Mouse (Mus musculus) left cerebral cortex, adult 8-10 months (tissue): ENCODE data around the gene Tysnd1. TPM values are rescaled to one million over a fixed set of nuclear protein-coding genes. Genes with fewer than 3 reads are reported as not detected.

Experiments used
- DNase-seq, 2 experiments: peaks; one replicate each; pipeline ENCODE4 v3.0.0; 2022; ENCODE audit warnings: low spot score in 2 of 2
- total RNA-seq, 4 experiments: library from RNA; stranded (reverse); gene quantifications; 2 replicates each; pipeline ENCODE4 v1.2.4; 2022

Gene Tysnd1
- total RNA-seq, 4 experiments from 2014 or later: 18.4 to 23.4 (median 20.7) TPM

DNA sequence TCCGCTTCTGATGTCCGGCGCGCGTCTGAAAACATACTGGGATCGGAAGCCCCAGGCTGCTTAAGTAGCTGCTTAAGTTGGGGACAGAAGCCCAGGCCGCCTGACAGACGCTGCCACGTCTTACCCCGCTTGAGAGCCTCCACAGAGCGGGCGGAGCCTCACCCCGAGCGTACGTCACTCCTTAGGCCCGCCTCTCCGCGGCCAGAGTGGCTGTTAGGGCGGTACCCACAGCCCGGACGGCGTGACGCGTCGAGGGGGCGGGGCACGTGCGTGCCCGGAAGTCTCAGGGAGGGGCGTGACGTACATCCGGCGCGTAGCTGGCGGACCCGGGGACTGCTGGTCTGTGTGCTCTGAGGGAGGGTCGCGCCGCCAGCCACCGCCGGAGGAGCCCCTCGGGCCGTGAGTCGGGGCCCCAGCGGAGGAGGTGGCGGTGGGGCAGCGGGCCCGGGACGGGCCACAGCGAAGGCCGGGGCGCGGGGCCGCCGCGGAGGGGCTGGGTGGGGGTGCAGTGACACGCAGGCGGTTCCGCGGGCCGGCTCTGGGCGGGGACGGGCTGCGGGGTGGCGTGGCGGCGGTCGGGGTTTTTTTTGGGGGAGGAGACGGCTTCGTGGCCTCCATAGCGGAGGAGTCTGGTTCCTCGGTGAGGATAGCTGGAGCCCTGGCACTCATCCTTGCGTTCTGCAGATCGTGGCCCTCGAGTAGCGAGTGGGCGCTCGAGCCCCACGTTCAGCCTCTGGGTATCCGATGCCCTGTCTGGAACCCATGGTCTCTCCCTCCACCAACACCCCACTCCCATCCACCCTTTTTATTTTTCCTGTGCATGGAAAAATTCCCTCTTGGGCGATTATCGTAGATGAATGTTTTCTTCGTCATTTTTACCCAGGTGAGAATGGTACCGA is 15.1 kb upstream of the Tysnd1 start, which contains the start of gene Sar1a:
Sar1a (plus strand) TSS at position 285 of the 899 bp plus-strand sequence.
- DNase-seq: peak; percentile 90 to 97

DNA sequence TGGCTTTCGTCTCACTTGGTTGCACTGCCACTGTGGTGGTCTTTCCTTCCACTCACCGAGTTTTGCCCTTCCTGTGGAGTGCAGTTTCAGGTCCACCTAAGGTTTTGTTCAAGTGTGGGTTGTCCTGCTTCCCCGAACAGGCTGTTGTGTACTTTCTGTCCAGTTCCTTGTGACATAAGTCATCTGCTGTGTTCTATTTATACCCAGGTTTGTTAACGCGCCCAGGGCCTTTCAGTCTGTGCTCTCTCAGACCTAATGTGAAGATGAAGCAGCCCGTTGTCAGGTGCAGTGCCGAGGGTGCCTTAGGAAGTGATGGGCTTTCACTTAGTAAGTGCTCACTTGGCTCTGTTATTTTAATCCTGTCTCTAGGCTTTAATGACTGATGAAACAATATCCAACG is 5.9 kb upstream of the Tysnd1 start:
- DNase-seq: no peak

DNA sequence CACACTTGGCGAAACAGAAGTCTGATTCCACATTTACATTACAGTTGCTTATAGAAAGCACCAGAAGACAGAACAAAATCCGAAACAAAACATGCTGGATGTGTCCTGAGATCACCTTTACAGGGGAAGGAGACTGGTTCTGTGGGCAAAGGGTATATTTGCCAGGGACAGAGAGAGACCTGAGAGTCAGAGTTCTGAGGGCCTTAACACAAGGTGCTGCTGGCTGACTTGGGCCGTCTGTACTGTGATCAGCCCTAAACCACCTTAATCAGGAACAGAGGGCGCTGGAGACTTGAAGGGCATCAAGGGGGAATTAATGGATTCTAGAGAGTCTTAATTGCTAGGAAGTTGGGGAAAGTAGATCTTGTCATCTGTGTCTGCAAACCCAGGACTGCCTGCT is 1.8 kb upstream of the Tysnd1 start:
- DNase-seq: no peak

DNA sequence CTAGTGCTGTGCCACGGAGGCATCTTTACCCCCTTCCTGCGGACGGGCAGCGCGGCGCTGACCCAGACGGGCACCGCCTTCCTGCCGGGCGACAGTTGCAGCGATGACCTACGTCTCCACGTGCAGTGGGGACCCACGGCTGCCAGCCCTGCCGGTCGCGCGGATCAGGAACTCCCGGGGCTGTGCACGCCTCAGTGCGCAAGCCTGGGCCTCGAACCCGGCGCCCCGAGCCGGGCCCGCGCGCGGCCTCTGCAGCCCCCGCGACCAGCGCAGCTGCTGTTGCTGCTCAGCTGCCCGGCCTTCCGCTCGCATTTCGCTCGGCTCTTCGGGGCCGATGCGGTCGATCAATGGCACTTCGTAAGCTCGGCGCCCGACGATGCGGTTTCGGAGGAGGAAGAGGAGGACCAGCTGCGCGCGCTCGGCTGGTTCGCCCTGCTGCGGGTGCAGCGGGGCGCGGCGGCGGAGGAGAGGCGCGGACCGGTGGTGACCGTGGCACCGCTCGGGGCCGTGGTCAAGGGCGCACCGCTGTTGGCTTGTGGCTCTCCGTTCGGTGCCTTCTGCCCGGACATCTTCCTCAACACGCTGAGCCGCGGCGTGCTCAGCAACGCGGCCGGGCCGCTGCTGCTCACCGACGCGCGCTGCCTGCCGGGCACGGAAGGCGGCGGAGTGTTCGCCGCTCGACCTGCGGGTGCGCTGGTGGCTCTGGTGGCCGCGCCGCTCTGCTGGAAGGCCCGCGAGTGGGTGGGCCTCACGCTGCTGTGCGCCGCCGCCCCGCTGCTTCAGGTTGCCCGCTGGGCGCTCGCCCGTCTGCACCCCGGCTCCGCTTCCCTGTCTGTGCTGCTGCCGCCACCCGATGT is 617 bp downstream of the Tysnd1 start:
- no peak for DNase-seq

DNA sequence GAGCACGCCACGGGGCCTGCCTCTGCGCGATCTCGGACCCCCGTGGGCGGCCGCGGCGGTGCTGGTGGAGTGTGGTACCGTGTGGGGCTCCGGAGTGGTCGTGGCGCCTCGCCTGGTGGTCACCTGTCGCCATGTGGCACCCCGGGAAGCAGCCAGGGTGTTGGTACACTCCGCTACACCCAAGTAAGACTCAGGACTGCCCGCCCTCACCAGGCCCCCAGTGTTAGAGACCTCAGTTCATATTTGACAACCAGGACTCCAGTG is 1.2 kb downstream of the Tysnd1 start:
- DNase-seq: no peak

DNA sequence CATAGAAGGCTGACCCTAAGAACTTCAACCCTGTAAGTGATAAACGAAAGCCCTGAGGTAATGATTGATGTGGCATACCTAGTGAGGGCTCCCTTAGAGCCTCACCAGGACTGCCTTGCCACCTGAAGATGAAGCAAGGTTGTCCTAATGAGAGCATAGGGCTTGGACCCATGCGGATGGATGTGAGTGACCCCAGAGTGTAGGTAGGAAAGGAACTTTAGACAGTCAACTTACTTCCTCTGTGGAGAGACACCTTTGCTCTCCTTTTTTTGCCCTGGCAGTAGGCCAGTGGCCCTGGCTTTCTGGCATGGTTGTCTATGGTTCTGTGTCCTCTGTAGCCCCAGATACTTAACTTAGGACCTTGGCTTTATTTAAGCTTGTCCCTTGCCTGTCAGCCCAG is 1.7 kb downstream of the Tysnd1 start:
- DNase-seq: no peak

DNA sequence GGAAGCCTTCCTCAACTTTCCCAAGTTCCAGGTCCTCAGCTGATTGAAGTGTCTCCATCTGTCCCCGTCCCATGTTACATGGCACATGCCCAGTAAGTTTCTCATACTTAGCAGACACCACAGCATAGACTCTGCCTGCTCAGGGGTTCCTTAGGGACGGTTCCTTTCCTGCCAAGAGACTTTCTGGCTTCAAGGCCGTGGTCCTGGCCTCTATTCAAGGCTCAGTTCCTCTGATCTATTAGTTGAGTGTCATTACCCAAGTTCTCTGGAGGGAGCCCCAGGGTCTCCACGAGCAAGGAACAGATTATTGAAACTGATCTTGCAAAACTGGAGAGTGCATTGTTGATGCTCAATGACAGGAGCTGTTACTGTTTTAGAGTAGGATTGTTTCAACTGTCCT is 9.3 kb downstream of the Tysnd1 start:
- DNase-seq: no peak

DNA sequence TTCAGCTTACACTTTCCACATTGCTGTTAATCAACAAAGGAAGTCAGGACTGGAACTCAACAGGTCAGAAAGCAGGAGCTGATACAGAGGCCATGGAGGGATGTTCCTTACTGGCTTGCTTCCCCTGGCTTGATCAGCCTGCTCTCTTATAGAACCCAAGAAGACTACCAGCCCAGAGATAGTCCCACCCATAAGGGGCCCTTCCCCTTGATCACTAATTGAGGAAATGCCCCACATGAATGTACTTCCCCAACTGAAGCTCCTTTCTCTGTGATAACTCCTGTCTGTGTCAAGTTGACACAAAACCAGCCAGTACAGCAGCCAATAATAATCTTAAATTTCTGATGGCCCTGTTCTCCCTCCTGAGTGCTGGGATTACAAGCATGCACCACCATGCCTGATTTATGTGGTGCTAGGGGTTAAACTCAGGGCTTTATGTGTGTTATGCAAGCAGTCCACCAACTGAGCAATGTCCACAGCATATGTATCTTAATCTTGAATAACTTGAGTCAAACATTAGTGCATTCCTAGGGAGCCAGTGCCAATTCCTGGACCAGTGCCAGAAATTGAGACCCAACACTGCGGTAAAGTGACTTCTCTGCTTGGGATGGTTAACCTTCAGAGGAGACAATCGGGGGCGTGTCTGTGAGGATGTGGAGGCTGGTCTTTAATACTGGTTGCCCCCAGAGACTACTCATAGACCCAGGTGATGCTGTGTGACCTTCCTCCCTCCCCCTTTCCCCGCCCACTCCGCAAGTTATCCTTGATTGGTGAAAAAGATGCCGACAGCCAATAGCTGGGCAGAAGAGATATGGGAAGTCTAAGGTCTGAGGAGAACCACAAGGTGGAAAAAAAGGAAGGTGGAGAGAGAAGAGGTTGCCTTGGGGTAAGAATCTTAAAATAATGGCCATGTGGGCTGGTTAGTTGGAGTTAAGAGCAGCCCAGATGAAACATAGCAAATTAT is 11.4 kb downstream of the Tysnd1 start:
- no peak for DNase-seq

DNA sequence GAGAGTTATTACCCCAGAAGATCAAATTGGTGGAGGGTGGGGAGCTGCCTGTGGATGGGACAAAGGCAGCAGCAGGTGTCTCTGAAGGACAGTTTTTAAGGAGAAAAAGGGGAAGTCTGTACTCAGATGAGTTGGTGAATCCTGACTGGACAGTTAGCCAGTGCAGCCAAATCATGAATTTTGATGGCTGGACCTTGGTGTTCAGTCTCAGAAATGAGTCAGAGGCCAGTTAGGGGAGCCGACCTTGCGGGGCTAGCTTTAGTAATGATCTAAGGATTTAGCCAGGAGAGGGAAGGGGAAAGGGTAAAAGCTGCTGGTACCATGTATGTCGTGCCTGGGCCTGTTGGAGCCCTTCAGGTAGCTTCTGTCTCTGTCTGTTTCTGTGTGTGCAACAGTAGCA is 18.3 kb downstream of the Tysnd1 start:
- no peak for DNase-seq

DNA sequence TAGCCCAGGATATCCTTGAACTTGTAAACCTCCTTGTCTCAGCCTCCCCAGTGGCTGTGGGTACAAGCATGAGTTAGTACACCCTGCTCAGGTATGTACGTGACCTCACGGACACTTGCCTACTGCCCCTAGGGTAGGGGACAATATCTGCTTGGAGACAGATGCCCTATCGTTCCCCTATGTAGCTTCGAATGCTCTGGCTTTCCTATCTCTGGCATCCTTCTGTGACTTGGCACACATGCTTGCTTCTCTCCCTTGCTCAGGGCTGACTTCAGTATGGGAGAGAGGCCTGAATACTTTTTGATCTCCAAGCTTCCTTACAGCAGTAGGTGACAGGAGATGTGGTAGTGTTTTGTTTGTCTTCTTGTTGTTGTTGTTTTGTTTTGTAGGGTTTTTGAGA is 18.8 kb downstream of the Tysnd1 start:
- no peak for DNase-seq

DNA sequence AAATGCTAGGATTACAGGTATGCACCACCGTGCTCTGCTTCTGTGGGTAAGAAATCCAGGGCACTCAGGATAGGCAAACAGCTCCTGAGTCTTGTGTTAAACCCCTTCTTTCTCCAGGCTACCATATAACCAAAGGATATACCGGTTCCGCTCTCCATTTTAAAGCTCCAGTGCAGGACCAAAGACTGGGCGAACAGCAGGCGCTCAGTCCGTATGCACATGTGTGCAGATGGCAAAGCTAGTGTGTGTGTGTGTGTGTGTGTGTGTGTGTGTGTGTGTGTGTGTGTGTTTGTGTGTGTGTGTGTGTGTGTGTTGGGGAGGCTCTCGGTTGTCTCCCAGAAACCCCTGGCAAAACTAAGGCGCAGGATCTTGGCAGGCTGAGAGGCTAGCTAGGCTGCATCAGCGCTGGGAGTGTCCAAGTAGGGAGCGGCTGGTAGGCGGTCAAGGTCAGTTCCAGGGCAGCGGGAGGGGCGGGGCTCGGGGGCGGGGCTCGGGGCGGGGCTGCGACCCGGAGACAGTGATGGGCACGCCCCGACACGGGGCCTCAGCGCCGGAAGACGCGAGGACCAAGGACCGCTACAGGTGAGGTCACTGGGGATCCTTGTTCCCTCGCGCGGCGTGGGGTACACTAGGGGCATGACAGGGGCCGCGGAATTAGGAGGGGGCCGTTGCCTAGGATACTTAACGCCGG is 19.6 kb downstream of the Tysnd1 start, which contains the start of gene Aifm2:
Aifm2 (plus strand) TSS at position 493 of the 691 bp plus-strand sequence.
- no peak for DNase-seq

DNA sequence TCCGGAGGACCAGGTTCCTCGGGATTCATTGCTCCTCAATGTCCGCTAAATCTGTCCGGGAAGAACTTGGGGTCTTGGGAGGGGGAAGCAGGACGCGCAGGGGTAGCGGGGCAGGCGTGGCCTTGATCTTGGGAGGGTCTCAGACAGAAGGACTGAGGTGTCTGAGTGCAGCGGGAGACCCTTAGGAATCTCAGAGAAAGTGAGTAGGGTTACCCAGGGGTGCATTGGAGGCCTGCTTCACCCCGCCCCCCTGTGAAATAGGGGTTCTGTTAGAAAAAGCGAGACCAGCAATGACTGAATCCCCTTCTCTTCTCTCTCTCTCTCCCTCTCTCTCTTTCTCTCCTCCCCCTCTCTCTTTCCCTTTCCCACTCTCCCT is 20.1 kb downstream of the Tysnd1 start:
- no peak for DNase-seq

DNA sequence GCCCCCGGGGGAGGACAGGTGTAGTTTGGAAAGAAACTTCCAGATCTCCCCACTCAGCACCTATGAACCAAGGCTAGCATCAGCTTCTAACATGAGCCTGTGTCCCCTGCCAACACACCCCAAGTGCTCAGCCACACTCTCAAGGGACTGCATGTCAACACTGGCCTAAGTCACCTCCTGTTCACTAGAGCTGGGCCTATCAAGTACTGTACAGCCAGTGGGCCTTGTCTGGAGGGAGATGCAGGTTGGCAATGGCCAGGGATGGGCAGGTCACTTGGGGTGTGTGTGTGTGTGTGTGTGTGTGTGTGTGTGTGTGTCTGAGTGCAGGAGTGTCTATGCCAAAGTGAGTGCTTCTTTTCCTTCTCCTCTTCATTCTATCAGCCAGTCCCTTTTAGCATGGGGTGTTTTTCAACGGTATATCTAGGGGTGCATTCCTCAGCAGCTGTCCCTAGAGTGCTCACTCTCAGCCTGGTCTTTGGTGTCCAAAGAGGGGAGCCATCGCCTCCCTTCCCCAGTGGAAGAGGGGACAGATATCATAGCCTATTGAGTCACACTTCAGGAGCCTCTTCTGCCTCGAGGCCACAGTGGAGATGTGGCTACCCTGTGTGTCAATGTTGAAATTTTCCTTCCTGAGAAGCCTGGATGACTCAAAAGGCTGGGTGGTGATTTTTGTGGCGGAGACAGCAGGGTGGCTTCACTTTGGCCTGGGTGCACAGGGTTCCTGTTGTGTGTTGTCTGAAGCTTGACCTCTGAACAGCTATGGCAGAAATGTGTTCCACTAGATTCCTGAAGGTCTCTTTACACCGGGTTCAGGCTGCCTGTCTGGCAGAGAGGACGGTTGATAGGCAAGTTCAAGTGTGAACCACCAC is 20.9 kb downstream of the Tysnd1 start:
- DNase-seq: no peak

DNA sequence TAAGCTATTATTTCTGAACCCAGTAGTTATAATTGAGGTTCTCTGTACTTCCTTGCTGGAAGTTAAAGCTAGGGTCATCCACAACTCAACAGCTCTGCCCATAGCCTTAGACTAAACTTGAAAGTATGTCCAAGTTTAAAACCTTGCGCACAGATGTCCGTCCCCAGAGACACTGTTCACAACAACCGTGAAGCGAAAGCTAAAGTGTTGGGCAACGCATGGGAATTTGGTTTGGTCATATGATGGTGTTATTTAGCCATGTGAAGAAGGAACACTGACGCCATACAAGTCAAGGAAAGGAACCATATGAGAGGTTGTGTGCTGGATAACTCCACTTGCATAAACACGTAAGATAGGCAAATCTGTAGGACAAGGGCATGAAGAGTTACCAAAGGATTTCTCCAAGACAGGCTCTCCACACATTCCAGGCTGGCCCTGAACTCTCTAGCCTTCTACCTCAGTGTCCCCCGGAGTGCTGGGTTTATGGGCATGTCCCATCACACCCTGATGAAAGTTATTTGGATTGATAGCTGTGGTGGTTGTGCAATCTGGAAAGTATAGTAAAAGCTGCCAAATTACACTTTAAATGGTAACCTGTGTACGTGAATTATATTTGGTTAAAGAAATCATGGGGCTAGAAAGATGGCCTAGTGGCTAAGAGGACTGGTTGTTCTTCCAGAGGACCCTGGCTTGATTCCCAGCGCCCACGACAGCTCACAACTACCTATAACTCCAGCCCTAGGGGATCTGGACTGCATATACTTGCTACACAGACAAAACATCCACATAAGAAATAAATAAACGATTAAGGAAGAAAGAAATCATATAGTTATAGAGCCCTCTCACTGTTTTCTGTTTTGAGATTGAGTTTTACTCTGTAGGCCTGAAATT is 22.3 kb downstream of the Tysnd1 start:
- no peak for DNase-seq

DNA sequence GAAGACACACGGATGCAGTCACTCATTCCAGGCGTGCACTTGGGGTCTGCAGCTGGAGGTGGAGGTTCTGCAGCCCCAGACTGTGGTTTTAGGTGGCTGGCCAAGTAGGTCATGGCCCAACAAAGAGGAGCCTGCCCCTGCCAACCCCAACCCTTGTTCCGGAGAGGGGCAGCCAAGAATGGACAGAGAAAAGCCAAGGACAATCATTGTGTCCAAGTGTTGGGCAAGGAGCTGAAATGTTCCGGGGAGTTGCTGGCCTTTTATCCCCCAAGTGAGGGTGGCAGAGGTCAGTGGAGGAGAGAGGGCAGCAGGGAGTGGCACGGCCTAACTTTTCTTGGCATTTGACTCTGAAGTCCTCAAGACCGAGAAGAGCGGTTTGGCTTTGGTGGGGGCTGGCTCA is 25.0 kb downstream of the Tysnd1 start:
- no peak for DNase-seq

DNA sequence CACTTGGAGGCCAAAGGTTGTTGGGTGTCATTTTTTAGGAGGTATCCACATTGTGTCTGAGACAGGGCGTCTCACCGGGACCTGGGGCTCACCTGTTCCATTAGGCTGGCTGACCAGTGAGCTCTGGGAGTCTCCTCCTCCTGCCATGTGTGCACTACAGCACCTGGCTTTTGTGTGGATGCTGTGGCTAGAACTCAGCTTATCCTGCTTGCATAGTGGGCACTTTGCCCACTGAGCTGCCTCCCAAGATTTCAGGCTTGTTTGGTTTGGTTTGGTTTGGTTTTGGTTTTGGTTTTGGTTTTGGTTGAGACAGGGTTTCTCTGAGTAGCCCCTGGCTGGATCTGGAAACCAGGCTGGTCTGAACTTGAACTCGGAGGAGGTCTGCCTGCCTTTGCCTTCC is 26.9 kb downstream of the Tysnd1 start:
- no peak for DNase-seq

DNA sequence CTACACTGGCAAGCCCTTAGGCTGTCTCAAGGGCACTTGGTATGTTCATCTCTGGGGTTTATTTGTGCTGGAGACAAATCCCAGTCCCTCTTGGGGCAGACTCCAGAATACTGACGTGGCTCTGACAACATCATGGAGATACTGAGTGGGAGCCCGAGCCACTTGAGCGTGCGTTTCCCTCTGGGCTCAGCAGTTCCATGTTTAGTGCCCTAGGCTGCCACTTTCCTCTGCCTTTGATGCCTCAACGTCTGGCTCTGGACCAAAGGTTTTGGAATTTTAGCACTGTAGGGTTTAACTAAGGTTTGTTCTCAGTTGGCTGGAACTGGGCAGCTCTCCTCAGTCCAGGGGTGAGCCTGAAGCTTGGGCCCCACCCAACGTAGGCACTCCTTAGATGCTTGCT is 28.0 kb downstream of the Tysnd1 start:
- DNase-seq: no peak

DNA sequence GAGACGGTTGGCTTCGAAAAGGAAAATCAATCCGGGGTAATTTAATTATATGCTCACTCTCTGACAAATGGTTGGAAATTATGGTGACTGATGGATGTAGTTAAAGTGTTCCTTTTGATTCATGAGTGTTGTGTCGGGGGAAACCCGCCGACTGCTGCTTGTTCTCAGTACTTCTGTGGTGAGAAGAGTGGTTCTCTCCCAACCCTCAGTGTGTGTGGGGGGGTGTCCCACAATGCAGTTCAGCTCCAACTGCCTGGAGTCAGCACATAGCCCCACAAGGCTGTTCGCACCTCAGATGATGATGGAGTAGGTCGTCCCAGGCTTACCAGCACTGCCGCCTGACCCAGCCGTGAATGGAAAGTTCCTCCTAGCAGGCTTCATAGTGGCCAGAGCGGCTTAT is 33.9 kb downstream of the Tysnd1 start:
- no peak for DNase-seq

DNA sequence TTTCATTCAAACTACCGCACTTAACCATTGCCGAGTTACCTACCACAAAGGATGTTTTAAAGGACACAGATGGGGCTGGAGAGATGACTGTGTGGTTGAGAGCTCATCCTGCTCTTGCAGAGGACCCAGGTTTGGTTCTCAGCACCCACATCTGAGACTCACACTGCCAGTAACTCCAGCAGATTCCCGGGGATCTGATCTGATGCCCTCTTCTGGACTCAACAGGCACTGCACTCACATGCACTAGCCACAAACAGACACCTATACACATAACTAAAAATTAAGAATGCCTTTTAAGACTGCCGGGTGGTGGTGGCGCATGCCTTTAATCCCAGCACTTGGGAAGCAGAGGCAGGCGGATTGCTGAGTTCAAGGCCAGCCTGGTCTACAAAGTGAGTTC is 34.9 kb downstream of the Tysnd1 start:
- no peak for DNase-seq
